Mouse (Mus musculus): ENCODE measurements around the gene Pkd1l2. TPM values are rescaled to one million over a fixed set of nuclear protein-coding genes. Genes with fewer than 3 reads are reported as not detected.
A peak's percentile ranks its signal among the peaks of the same experiment; 100 is the strongest.

The Pkd1l2 gene
- polyA plus RNA-seq, 1 experiment from 2014 or later = not detected

DNA sequence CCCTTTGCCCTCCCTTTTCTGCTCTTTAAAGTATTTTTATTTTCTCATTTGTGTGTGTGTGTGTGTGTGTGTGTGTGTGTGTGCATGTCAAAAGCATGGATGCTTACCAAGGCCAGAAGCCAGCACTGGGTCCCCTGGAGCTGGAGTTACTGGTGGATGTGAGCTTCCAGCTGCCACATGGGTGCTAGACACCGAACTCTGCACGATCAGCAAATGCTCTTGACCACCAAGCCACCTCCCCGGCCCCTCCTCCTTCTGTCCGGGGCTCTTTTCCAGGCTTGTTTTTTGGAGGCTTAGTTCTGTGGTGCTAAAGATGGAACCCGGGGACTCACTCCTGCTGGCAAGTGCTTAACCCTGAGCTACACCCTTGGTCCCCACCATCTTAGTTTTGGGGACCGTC lies 135.4 kb downstream of the Pkd1l2 start:
- TF ChIP-seq CTCF (IDR thresholded peaks at IDR 0.05; ENCODE audit: low read depth) = no peak
- Histone ChIP-seq H3K27me3 (ENCODE audit: insufficient read depth, low read length) (no peaks in the 10 kb centered on the region), H3K9ac (ENCODE audit: low read depth, low read length) (no peak overlapping the region), H3K36me3 (ENCODE audit: insufficient read depth, low read length) (no peaks in the 10 kb centered on the region), H3K9me3 (replicated peaks; ENCODE audit: low read length) (no peaks in the 10 kb centered on the region), H3K4me2 (ENCODE audit: low read length) (0 out of 2 replicates have a peak overlapping the region, but pooled peaks have one; percentile 18), H3K27ac (no peak overlapping the region), H3K4me1 (replicated peaks; ENCODE audit: insufficient read depth, low read length) (peaks cover 10% of the 10 kb centered on the region; the same call in 1 of the 2 replicates), H3K4me3 (replicated peaks; ENCODE audit: low read depth, low read length) (no peak overlapping the region)
- WGBS = 84% methylated on average over 6 of the region's 6 CpGs
- DNase-seq (ENCODE audit: low spot score) (no peak), ATAC-seq (replicated peaks; ENCODE audit: low FRiP score, low read depth) (no peak)

DNA sequence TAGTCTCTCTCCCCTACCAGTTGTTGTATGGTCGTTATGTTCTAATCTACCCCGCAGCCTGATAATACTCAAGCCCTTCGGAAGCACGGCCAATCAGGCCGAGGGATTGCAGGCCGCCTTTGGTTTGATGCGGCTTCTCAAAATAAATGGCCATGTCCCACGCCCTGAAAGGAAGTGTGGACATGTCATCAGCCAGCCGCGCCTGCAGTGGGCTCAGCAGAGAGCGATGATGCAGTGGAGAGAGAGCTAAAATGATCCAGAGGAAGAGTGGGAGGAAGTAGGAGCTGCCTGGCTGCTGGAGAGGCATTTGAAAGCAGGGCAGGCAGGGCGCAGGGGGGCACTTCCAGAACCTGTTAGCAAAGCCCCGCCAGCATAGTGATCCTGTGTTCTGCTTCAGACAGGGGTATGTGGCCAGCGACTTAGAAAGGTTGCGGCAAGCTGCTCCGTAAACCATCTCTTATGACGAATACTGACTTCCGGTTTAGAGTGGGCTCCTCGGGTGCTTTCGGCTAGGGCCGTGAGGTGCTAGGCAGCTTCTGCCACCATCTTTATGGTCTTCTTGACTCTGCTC lies 135.9 kb downstream of the Pkd1l2 start:
- Histone ChIP-seq H3K36me3 (ENCODE audit: insufficient read depth, low read length) (no peaks in the 10 kb centered on the region), H3K4me3 (replicated peaks; ENCODE audit: low read depth, low read length) (no peak overlapping the region), H3K27me3 (ENCODE audit: insufficient read depth, low read length) (no peaks in the 10 kb centered on the region), H3K27ac (no peak overlapping the region), H3K9me3 (replicated peaks; ENCODE audit: low read length) (no peaks in the 10 kb centered on the region), H3K4me2 (ENCODE audit: low read length) (peak overlapping the region; percentile 18; the same call in 1 of the 2 replicates), H3K4me1 (replicated peaks; ENCODE audit: insufficient read depth, low read length) (peaks cover 10% of the 10 kb centered on the region; the same call in 1 of the 2 replicates), H3K9ac (ENCODE audit: low read depth, low read length) (no peak overlapping the region)
- 63% methylated on average over 21 of the region's 21 CpGs for WGBS
- DNase-seq (ENCODE audit: low spot score) = peak; percentile 17
- no peak for TF ChIP-seq CTCF (IDR thresholded peaks at IDR 0.05; ENCODE audit: low read depth)
- ATAC-seq (replicated peaks; ENCODE audit: low FRiP score, low read depth) = no peak

Other genes with a start within 250 kb of the Pkd1l2 start
- gene Cmc2, start 161.0 kb downstream of the Pkd1l2 start, polyA plus RNA-seq (2015; fragmentation: Nextera tagmentation; extraction: Ambion mirVana) = 97.8 and 100 TPM in 2 replicates
- 18.7 and 21.8 TPM in 2 replicates for gene Cenpn, start 160.7 kb downstream of the Pkd1l2 start, polyA plus RNA-seq (2015; fragmentation: Nextera tagmentation; extraction: Ambion mirVana)
- 9.7 and 10.3 TPM in 2 replicates for gene Atmin, start 139.1 kb downstream of the Pkd1l2 start, polyA plus RNA-seq (2015; fragmentation: Nextera tagmentation; extraction: Ambion mirVana)
- gene 1700030J22Rik, start 103.5 kb downstream of the Pkd1l2 start, polyA plus RNA-seq (2015; fragmentation: Nextera tagmentation; extraction: Ambion mirVana) = 1.4 and 1.6 TPM in 2 replicates
- 233 and 239 TPM in 2 replicates for gene Gcsh, start 88.9 kb downstream of the Pkd1l2 start, polyA plus RNA-seq (2015; fragmentation: Nextera tagmentation; extraction: Ambion mirVana)
- gene Bco1, start 13.4 kb upstream of the Pkd1l2 start, polyA plus RNA-seq (2015; fragmentation: Nextera tagmentation; extraction: Ambion mirVana) = 0.16 and 0.27 TPM in 2 replicates
- 1.1 and 1.2 TPM in 2 replicates for gene Gan, start 75.7 kb upstream of the Pkd1l2 start, polyA plus RNA-seq (2015; fragmentation: Nextera tagmentation; extraction: Ambion mirVana)
- gene Cmip, start 174.6 kb upstream of the Pkd1l2 start, polyA plus RNA-seq (2015; fragmentation: Nextera tagmentation; extraction: Ambion mirVana) = 31.3 and 36.8 TPM in 2 replicates